Mouse (Mus musculus) forebrain, embryonic 13.5 days (tissue): ENCODE measurements around the gene Fam214a. TPM values are rescaled to one million over a fixed set of nuclear protein-coding genes. Genes with fewer than 3 reads are reported as not detected.

Experiments used
- ATAC-seq: fragments of 200-750 bp; cut with Nextera tagmentation; 2 replicates; pipeline ENCODE4 v1.8.0; 2017
- H3K27ac ChIP-seq: fragments of 300-500 bp; sonication (generic); 2 replicates; pipeline ENCODE4 v1.5.1; 2015; ENCODE audit warnings: inconsistent platforms, mild to moderate bottlenecking, moderate library complexity
- H3K27me3 ChIP-seq: fragments of 300-500 bp; sonication (generic); 2 replicates; pipeline ENCODE4 v1.6.1; 2015; ENCODE audit warnings: mild to moderate bottlenecking, inconsistent platforms
- H3K36me3 ChIP-seq: fragments of 300-500 bp; sonication (generic); 2 replicates; pipeline ENCODE4 v1.6.1; 2015; ENCODE audit warnings: mild to moderate bottlenecking, inconsistent platforms; ENCODE audit not compliant: poor library complexity, severe bottlenecking
- H3K4me1 ChIP-seq: fragments of 300-500 bp; sonication (generic); 2 replicates; pipeline ENCODE4 v1.6.1; 2015; ENCODE audit warnings: inconsistent platforms
- H3K4me2 ChIP-seq: fragments of 300-500 bp; sonication (generic); 2 replicates; pipeline ENCODE4 v1.6.1; 2015; ENCODE audit warnings: inconsistent platforms, mild to moderate bottlenecking, moderate library complexity
- H3K4me3 ChIP-seq: fragments of 300-500 bp; sonication (generic); 2 replicates; pipeline ENCODE4 v1.5.1; 2015; ENCODE audit warnings: mild to moderate bottlenecking, inconsistent platforms
- H3K9ac ChIP-seq: fragments of 300-500 bp; sonication (generic); 2 replicates; pipeline ENCODE4 v1.6.1; 2015; ENCODE audit warnings: mild to moderate bottlenecking, inconsistent platforms
- H3K9me3 ChIP-seq: fragments of 300-500 bp; sonication (generic); replicated peaks from 2 replicates; pipeline ENCODE4 v1.6.1; 2016; ENCODE audit warnings: inconsistent platforms
- WGBS: fragments of 180-500 bp; shearing (Covaris S2); methylation state at CpG from one replicate; pipeline ENCODE4 v1.1.7; 2015; 5-methylcytosine and 5-hydroxymethylcytosine counted together
- polyA plus RNA-seq: library from polyadenylated mRNA; unstranded; fragments of >200 nt; fragmentation: Nextera tagmentation; extraction: Ambion mirVana; gene quantifications from 2 replicates; pipeline ENCODE4 v1.2.1, GENCODE M21; 2015

The Fam214a gene
- polyA plus RNA-seq, 1 experiment from 2014 or later = 25.7 TPM

GRCm38 (mm10) chr9:74985770-74986169 is 33.1 kb downstream of the Fam214a start:
- Histone ChIP-seq H3K27ac (no peak overlapping the region), H3K36me3 (0 out of 2 replicates have a peak, but pooled peaks cover 5% of the 10 kb centered on the region), H3K9me3 (no peaks in the 10 kb centered on the region), H3K9ac (no peak overlapping the region), H3K4me1 (peaks cover 6% of the 10 kb centered on the region), H3K4me3 (no peak overlapping the region), H3K4me2 (no peak overlapping the region), H3K27me3 (no peaks in the 10 kb centered on the region)
- no peak for ATAC-seq
- whole genome bisulfite sequencing = 73% methylated on average over 2 of the region's 2 CpGs

GRCm38 (mm10) chr9:74988893-74989460 is 36.3 kb downstream of the Fam214a start:
- Histone ChIP-seq H3K9me3 (no peaks in the 10 kb centered on the region), H3K27ac (no peak overlapping the region), H3K4me3 (no peak overlapping the region), H3K9ac (no peak overlapping the region), H3K36me3 (0 out of 2 replicates have a peak, but pooled peaks cover 5% of the 10 kb centered on the region), H3K27me3 (no peaks in the 10 kb centered on the region), H3K4me2 (no peak overlapping the region), H3K4me1 (no peaks in the 10 kb centered on the region; the same call in 1 of the 2 replicates)
- 85% methylated on average over 7 of the region's 7 CpGs for WGBS
- ATAC-seq = no peak

DNA sequence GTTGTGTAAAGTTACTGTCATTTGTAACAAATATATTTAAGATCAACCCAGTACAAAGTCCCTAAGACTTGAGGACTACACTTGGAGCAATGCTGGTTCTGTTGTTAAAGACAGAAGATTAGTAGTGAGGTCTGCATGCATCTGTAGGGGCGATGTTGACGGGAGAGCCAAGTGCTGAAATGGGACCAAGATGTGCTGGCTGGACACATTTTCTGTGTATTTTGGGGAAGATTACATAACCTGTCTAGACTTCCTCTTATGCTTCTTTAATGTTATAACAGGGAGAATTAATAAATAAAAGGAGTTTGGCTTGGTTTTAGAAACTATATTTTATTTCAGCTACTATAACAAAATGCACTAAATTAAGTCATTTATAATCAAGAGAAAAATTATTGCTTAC is 37.3 kb downstream of the Fam214a start:
- H3K4me2 ChIP-seq = no peak overlapping the region
- H3K4me3 ChIP-seq = no peak overlapping the region
- H3K9ac ChIP-seq = no peak overlapping the region
- H3K4me1 ChIP-seq = peaks cover 9% of the 10 kb centered on the region; the same call in 1 of the 2 replicates
- H3K27ac ChIP-seq = no peak overlapping the region
- ATAC-seq = no peak
- no peaks in the 10 kb centered on the region for H3K27me3 ChIP-seq
- H3K36me3 ChIP-seq = 0 out of 2 replicates have a peak, but pooled peaks cover 5% of the 10 kb centered on the region
- 91% methylated on average over 2 of the region's 2 CpGs for WGBS
- no peaks in the 10 kb centered on the region for H3K9me3 ChIP-seq

- 81% methylated on average over 10 of the region's 10 CpGs for WGBS
- Histone ChIP-seq H3K36me3 (no peaks in the 10 kb centered on the region), H3K9ac (no peak overlapping the region), H3K27ac (no peak overlapping the region), H3K4me2 (no peak overlapping the region), H3K4me1 (peaks cover 9% of the 10 kb centered on the region; the same call in 1 of the 2 replicates), H3K4me3 (no peak overlapping the region), H3K27me3 (no peaks in the 10 kb centered on the region), H3K9me3 (no peaks in the 10 kb centered on the region)
- no peak for ATAC-seq
These were observed 42.0 kb downstream of the Fam214a start for GRCm38 (mm10) chr9:74994611-74995257.

DNA sequence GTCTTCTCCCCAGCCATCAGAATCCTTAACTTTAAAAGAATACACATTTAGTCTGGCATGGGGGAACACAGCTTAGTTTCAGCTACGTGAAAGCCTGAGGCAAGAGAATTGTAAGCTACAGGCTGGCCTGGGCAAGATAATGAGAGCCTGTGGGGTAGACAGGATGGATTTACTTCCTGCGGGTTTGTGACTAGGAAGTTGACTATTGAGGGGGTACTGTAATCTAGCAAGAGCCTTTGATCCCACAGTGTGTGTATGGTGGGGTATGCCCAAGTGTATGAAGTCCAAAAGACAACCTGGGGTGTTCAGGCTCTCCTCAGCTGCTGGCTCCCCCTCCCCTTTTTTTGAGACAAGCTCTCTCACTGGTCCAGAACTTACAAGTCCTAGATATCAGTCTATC is 43.7 kb downstream of the Fam214a start:
- no peaks in the 10 kb centered on the region for H3K9me3 ChIP-seq
- peaks cover 6% of the 10 kb centered on the region; the same call in 1 of the 2 replicates for H3K36me3 ChIP-seq
- no peak for ATAC-seq
- H3K4me2 ChIP-seq = no peak overlapping the region
- WGBS = 55% methylated on average over 2 of the region's 2 CpGs
- no peak overlapping the region for H3K9ac ChIP-seq
- no peak overlapping the region for H3K4me3 ChIP-seq
- H3K27ac ChIP-seq = no peak overlapping the region
- H3K27me3 ChIP-seq = no peaks in the 10 kb centered on the region
- H3K4me1 ChIP-seq = peaks cover 14% of the 10 kb centered on the region; the same call in 1 of the 2 replicates

- no peak for ATAC-seq
- no peak overlapping the region for H3K4me2 ChIP-seq
These were observed 45.3 kb downstream of the Fam214a start for GRCm38 (mm10) chr9:74997976-74998375.

GRCm38 (mm10) chr9:75001006-75001405 is 48.3 kb downstream of the Fam214a start:
- Histone ChIP-seq H3K4me3 (no peak overlapping the region), H3K4me1 (peaks cover 9% of the 10 kb centered on the region; the same call in 1 of the 2 replicates), H3K27me3 (no peaks in the 10 kb centered on the region), H3K4me2 (no peak overlapping the region), H3K9ac (no peak overlapping the region), H3K9me3 (no peaks in the 10 kb centered on the region), H3K27ac (no peak overlapping the region), H3K36me3 (peaks cover 18% of the 10 kb centered on the region)
- 88% methylated on average over 6 of the region's 6 CpGs for whole genome bisulfite sequencing
- ATAC-seq = no peak

More at GRCm38 (mm10) chr9:74997976-74998375, 45.3 kb downstream of the Fam214a start:
- Histone ChIP-seq H3K9me3 (no peaks in the 10 kb centered on the region), H3K27ac (no peak overlapping the region), H3K27me3 (no peaks in the 10 kb centered on the region), H3K36me3 (peaks cover 6% of the 10 kb centered on the region; the same call in 1 of the 2 replicates), H3K4me1 (peaks cover 18% of the 10 kb centered on the region; the same call in 1 of the 2 replicates), H3K4me3 (no peak overlapping the region), H3K9ac (no peak overlapping the region)

- H3K27me3 ChIP-seq = no peaks in the 10 kb centered on the region
- H3K9ac ChIP-seq = no peak overlapping the region
- no peaks in the 10 kb centered on the region for H3K9me3 ChIP-seq
- H3K4me3 ChIP-seq = no peak overlapping the region
- H3K36me3 ChIP-seq = peaks cover 25% of the 10 kb centered on the region
- WGBS = 65% methylated on average over 5 of the region's 5 CpGs
- no peak overlapping the region for H3K4me2 ChIP-seq
- ATAC-seq = no peak
- H3K4me1 ChIP-seq = peaks cover 9% of the 10 kb centered on the region; the same call in 1 of the 2 replicates
- H3K27ac ChIP-seq = no peak overlapping the region
These were observed 49.0 kb downstream of the Fam214a start for GRCm38 (mm10) chr9:75001611-75002204.

DNA sequence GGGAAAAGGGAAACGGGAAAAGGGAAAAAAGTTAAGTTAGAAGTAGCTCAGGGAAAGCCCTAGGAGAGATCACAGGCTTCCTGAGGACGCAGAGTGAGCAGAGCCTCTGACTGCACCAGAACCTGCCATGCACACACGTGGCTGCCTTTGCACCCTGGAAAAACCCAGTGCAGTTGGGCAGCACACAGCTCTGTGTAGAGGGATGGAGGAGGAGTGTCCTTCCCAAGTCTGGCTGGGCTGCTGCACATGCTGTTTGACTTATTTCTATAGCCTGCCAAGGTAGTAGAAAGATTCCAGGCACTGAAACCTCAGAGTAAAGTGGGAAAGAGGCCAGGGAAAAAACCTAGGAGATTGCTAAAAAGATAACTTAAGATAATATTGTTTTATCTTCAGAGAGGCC is 49.6 kb downstream of the Fam214a start:
- no peaks in the 10 kb centered on the region for H3K27me3 ChIP-seq
- WGBS = 73% methylated on average over 3 of the region's 3 CpGs

GRCm38 (mm10) chr9:75004203-75004602 is 51.5 kb downstream of the Fam214a start:
- Histone ChIP-seq H3K27ac (no peak overlapping the region), H3K27me3 (no peaks in the 10 kb centered on the region), H3K9ac (no peak overlapping the region), H3K4me2 (no peak overlapping the region), H3K9me3 (no peaks in the 10 kb centered on the region), H3K4me3 (no peak overlapping the region), H3K36me3 (peaks cover 45% of the 10 kb centered on the region), H3K4me1 (peaks cover 9% of the 10 kb centered on the region; the same call in 1 of the 2 replicates)
- no peak for ATAC-seq
- WGBS = 95% methylated on average over 10 of the region's 10 CpGs

More for the DNA sequence above, 49.6 kb downstream of the Fam214a start:
- no peak overlapping the region for H3K4me2 ChIP-seq
- H3K4me3 ChIP-seq = no peak overlapping the region
- no peak overlapping the region for H3K9ac ChIP-seq
- ATAC-seq = no peak
- peaks cover 30% of the 10 kb centered on the region for H3K36me3 ChIP-seq
- H3K9me3 ChIP-seq = no peaks in the 10 kb centered on the region
- peaks cover 9% of the 10 kb centered on the region; the same call in 1 of the 2 replicates for H3K4me1 ChIP-seq
- no peak overlapping the region for H3K27ac ChIP-seq

DNA sequence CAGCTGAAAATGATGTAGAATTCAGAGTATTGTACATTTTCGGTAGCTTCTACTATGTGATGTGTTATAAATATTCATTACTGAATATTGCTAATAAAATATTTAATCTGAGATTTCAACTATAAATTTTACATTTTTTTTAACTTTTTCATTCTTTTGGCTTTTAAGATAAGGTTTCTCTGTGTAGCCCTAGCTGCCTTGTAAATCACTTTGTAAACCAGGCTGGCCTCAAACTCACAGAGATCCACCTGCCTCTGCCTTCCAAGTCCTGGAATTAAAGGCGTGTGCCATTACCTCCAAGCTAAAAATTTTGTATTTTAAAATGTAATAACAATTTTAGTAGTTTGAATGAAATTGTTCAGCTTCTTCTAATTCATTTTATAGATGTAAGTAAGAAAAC is 63.9 kb downstream of the Fam214a start:
- no peak overlapping the region for H3K4me3 ChIP-seq

GRCm38 (mm10) chr9:75019181-75019580 is 66.5 kb downstream of the Fam214a start:
- H3K9ac ChIP-seq = no peak overlapping the region
- no peak overlapping the region for H3K4me2 ChIP-seq
- H3K4me1 ChIP-seq = no peaks in the 10 kb centered on the region
- H3K4me3 ChIP-seq = no peak overlapping the region
- no peak for ATAC-seq
- no peaks in the 10 kb centered on the region for H3K9me3 ChIP-seq
- peaks cover 60% of the 10 kb centered on the region for H3K36me3 ChIP-seq
- H3K27ac ChIP-seq = no peak overlapping the region
- H3K27me3 ChIP-seq = no peaks in the 10 kb centered on the region
- 89% methylated on average over 6 of the region's 6 CpGs for WGBS

More for the DNA sequence above, 63.9 kb downstream of the Fam214a start:
- Histone ChIP-seq H3K4me2 (no peak overlapping the region), H3K27me3 (no peaks in the 10 kb centered on the region), H3K9ac (no peak overlapping the region), H3K9me3 (no peaks in the 10 kb centered on the region), H3K4me1 (no peaks in the 10 kb centered on the region), H3K27ac (no peak overlapping the region), H3K36me3 (peaks cover 53% of the 10 kb centered on the region)
- 87% methylated on average over 2 of the region's 2 CpGs for WGBS
- no peak for ATAC-seq
